Mouse (Mus musculus) sigmoid colon, adult 10 weeks (tissue): Measurements from ENCODE around the gene Gm14325. TPM values are rescaled to one million over a fixed set of nuclear protein-coding genes. Genes with fewer than 3 reads are reported as not detected.

ENCODE experiments used
- polyA plus RNA-seq: library from polyadenylated mRNA; stranded (reverse); fragments of 350-450 nt; fragmentation: Illumina TruSeq; extraction: RNeasy Lipid Tissue Mini Kit (QIAGEN cat#74804); gene quantifications from one replicate; pipeline ENCODE4 v1.2.3, GENCODE M21; 2014; ENCODE audit warnings: low read depth, low replicate concordance

Gm14325 gene
- 107 TPM for polyA plus RNA-seq

DNA sequence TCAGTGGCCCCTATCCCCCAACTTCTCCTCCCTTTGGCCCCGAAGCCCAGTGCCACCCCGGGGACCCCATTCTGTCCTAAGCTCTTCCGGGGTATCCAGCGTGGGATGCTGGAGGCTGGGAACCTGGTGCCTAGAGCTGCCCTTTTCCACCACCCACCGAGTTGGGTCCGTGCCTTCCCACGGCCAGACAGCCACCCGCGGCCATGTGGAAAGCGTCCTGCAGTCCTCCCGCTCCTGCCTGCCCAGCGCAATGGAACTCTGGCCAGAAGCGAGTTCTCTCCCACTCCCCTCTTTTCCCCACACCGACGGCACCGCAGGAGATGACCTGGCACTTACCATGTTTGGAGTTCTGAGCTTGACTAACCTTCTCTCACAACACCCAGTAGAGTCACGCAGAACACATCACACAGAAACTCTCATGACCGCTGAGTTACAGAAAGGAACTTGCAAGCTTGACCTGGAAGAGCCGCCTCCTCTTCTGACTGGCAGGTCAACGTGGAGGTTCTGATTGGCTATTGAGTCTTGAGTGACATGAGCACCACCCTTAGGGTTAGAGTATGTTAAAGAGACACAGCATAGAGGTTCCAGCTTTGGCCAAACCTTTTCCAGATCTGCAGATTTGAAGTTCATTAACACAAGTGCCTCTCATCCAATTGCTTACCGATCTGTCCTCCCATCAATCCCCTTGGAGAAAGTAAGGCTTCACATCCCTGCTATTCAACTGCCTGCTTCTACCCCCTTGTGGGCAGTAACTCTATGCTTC is at the start of gene Gm14325:
Gm14325 (minus strand) TSS at position 436 of the 763 bp plus-strand sequence.

Other genes with a start within 250 kb of the Gm14325 start
- gene Gm14322, start 81.0 kb downstream of the Gm14325 start, polyA plus RNA-seq, result 18.2 TPM
- 3.1 TPM for gene Gm14327, start 56.8 kb upstream of the Gm14325 start, polyA plus RNA-seq
- gene Zfp972, start 85.3 kb upstream of the Gm14325 start, polyA plus RNA-seq, result 3.2 TPM
- 74.3 TPM for gene Gm14326, start 117.0 kb upstream of the Gm14325 start, polyA plus RNA-seq
- 87.3 TPM for gene Zfp971, start 182.9 kb upstream of the Gm14325 start, polyA plus RNA-seq
- gene Zfp931, start 238.1 kb upstream of the Gm14325 start, polyA plus RNA-seq, result 66.1 TPM